Mouse (Mus musculus) frontal cortex, adult (tissue): ENCODE measurements around the gene Ppat.
"Not testable (repeated sequence)": the region's sequence is repeated elsewhere in the genome, so short reads cannot be mapped to it uniquely, and the experiment has no call there.

Experiments used
- ATAC-seq: cut with Nextera tagmentation; 2 replicates; pipeline ENCODE4 v1.9.2; 2017; ENCODE audit warnings: mild to moderate bottlenecking, moderate library complexity, mixed read lengths; ENCODE audit not compliant: low TSS enrichment

The Ppat gene

DNA sequence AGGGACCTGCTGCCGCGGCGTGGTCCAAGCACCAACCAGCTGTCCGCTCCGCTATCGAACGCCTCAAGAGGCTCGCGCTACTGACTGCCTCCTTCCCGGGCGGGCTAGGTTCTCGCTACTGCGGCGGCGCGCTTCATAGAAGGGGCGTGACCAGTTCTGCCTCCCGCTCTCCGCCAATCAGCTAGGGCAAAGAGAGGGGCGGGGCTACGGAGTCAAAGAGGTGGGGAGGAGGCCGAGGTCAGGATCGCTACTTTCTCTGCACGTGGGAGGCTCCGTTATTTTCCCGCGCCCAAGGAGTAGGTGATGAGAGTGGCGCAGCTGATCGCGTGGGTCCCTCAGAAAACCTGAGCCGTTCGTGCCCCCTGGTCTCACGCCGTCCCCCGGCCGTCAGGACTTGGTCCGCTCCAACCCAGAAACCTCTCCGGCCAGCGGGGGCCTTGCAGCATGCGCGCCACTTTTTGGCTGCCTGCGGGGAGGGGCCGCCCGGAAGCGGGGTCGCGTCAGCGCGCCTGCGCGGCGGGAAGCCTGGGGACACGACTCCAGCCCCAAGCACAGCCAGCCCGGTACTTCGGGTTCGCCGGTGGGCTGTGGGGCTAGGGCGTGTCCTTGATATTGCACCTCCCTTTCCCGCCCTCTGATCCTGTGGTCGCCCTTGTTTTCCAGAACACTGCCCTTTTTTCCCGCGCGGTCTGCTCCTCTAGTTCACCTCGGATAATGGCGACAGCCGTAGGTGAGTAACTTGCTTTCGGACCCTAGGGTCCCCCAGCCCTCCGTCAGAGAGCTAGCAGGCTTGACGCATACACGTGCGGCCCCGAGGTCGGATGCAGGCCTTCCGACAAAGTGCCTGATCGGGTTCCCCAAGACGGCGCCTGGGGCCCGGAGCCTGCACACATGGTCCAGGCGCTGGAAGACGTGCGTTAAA, at the start of gene Ppat, which contains the start of gene Paics:
TSS of gene Ppat (minus strand) at position 473 of the 922 bp plus-strand sequence.
TSS of gene Paics (plus strand) at position 202 of the 922 bp plus-strand sequence.
- ATAC-seq, result peak; percentile 90

DNA sequence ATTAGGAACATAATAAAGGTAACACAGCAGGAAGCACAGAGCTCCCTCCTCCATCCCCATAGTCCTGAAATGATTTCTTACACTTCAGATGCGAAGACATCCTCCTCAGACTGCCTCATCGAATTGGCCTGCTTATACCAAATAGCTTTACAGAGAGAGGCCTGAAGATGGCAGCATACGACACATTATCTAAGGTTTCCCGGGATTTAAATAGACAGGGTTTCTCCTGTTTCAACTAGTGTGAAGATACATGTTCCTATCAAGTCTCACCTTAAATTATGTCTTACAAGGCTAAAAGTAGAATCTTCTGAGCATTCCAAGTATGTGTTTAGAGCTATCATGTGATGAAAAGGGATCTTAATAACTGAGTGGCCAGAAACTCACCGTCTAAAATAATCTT, 47.0 kb upstream of the Ppat start:
- ATAC-seq, result peak; percentile 98

DNA sequence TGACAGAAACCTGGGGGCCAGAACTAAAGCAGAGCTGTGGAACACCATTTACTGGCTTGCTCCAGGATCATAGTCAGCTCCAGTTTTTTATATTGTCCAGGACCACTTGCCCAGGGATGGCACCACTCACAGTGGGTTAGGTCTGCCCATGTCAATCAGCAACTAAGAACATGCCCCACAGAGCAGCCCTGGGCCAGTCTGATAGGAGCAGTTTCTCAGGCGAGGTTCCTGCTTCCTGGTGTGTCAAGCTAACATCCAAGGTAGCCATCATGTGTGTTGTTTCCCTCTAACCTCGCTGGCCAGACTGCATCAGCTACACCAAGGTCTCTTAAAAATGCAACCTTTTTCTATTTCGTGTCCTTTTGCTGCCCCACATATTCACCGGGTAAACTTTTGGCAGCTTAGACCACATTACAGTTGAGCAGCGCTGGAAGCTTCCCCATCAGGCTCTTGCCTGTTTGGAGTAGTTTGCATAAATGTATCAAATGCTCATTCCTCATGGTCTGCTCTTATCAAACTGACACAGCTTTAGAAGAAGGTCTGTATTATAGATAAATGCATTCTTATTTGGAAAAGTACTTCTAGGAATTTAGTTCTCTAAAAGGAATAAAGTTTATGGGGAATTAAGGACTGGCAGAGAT, 41.9 kb upstream of the Ppat start:
- ATAC-seq, result no peak

DNA sequence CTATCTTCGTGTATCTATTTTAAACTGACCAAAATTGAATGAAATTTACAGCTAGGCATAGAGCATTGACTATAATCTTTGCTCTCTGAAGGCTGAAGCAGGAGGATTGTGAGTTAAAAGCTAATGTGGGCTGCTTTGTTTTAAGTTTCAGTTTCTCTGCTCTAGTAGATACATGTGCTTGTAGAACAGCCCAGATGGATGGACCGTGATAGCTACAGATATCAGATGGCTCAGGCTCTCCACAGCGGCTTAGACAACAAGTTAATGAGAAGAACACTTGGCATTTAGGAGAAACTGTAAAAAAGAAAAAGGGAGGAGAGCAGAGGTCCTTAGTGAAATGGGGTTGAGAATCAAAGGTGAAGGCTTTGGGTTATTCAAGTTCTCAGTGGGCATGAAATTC, 39.4 kb upstream of the Ppat start:
- ATAC-seq, result no peak

GRCm38 (mm10) chr5:76984015-76984414, 32.6 kb upstream of the Ppat start:
- no peak for ATAC-seq

DNA sequence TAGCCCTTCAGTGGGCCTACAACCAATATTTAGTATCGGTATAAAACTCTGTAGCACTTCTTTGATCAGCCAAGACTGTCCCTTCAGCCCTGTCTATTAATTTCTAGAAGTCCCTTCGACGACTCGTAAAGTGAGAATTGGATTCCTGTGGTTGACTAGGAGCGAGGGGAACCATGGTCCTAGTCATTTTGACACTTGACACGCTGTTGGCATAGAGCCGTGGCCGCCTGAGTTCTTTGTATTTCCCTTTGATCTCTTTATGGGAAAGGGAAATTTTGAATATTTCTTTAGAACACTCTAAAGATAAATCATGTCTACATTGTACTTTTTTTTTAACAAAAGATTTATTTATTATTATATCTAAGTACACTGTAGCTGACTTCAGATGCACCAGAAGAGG, 24.4 kb upstream of the Ppat start:
- ATAC-seq, result no peak

DNA sequence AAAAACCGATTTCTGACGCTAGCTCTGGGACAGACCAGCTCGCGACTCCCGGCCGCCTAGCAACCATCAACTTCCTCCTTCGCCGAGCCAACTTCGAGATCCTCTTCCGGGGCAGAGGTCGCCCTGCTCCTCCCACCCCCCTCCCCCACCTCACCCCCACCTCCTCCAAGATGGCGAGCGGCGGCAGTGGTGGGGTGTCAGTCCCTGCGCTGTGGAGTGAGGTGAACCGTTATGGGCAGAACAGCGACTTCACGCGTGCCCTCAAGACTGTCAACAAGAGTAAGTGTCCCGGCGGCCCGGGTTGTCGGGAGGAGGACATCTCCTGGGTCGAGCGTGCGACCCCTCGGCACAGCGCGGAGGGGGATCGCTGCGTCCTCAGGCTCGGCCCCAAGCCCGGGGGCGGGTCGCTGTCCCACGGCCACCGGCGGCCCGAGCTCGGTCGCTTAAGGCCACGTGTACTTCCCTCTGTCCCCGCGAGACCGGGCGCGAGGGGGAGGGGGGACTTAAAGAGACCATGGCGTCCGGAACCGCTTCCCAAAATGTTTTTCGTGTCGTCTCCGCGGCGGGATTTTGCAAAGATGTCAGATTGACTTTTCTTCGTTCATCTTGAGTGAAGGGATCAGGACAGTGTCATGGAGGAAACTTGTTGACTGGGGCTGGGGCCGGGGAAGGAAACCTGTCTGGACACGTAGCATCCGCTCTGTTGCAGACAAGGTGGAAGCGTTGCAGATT, 23.3 kb upstream of the Ppat start, which contains the start of gene Srp72:
TSS of gene Srp72 (plus strand) at position 130 of the 732 bp plus-strand sequence.
- ATAC-seq, result peak; percentile 88

GRCm38 (mm10) chr5:76974207-76974553, 22.8 kb upstream of the Ppat start:
- ATAC-seq, result peak; percentile 42

GRCm38 (mm10) chr5:76973488-76973887, 22.1 kb upstream of the Ppat start:
- ATAC-seq, result no peak

DNA sequence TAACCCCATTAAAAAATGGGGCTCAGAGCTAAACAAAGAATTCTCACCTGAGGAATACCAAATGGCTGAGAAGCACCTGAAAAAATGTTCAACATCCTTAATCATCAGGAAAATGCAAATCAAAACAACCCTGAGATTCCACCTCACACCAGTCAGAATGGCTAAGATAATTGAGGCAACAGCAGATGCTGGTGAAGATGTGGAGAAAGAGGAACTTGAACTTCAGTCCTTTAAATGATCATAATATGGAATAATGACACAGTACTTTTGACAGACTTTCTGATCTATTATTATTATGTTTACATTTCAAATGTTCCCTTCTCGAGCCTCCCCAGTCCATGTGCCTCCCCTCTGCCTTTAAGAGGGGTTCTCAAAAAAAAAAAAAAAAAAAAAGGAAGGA, 19.7 kb upstream of the Ppat start:
- ATAC-seq, result not testable (repeated sequence)

- no peak for ATAC-seq
Observed at GRCm38 (mm10) chr5:76969250-76969649, 17.9 kb upstream of the Ppat start.

GRCm38 (mm10) chr5:76964651-76965050, 13.3 kb upstream of the Ppat start:
- no peak for ATAC-seq

GRCm38 (mm10) chr5:76962545-76962944, 11.2 kb upstream of the Ppat start:
- no peak for ATAC-seq

GRCm38 (mm10) chr5:76959587-76959986, 8.2 kb upstream of the Ppat start:
- no peak for ATAC-seq

GRCm38 (mm10) chr5:76957954-76958353, 6.6 kb upstream of the Ppat start:
- peak; percentile 71 for ATAC-seq

GRCm38 (mm10) chr5:76955474-76955873, 4.1 kb upstream of the Ppat start:
- no peak for ATAC-seq

GRCm38 (mm10) chr5:76954271-76954900, 3.0 kb upstream of the Ppat start:
- ATAC-seq, result no peak

- ATAC-seq, result no peak
Observed at GRCm38 (mm10) chr5:76953794-76954193, 2.4 kb upstream of the Ppat start.

DNA sequence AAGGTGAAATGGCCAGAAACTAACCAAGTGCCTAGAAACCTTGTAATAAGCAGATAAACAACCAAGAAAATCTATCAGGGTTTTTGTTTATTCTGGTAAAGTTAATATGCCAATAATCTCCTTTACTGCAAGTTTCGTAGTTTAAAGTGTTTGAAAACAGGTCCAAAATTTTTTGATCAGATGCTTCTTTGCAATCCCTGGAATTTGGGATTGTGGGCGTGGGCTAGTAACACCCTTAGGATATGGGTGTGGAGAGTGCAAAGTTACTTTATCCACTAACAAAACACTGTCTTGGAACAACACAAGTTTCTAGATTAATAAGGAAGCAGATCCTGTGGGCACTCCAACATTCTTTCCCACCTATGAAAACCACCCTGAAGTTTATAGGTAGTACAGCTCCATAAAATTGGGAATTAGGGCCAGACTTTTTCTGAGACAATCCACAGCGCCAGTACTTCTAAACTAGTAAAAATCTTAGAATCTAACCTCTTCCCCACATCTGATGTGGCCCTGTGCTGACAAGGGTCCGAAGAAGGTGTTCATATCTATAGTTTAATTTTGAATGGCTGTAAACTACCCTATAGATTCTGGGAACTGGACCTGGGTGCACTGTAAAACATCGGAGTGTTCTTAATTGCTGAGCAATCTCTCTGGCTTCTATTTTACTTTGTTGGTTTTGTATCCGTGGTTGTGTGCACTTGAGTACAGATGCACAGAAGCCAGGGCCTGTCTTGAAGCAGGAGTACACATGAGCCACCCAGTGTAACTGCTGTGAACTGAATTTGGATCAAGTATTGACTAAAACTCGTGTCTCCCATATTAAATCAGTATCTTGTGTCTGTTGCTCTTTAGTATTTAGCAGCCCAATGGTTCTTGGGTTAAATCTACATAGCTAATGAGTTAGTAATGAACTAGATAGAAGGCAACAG, 998 bp upstream of the Ppat start:
- ATAC-seq, result no peak

- ATAC-seq, result no peak; the same call in 1 of the 2 replicates
Observed at GRCm38 (mm10) chr5:76950343-76951105, 854 bp downstream of the Ppat start.
